Mouse (Mus musculus): ENCODE measurements at regions not wholly inside any gene's neighbourhood (a gene's known extent, or its start where the extent isn't known, plus 50 kb on each side); places are given as distances from the start of the nearest gene placed in this dataset.

- no peak for DNase-seq
These were observed 53.5 kb upstream of the Kcna5 start for GRCm38 (mm10) chr6:126588761-126589160.

GRCm38 (mm10) chr6:126587476-126587875 lies 52.3 kb upstream of the Kcna5 start:
- no peak for DNase-seq

- peak; percentile 80 for DNase-seq
These were observed 50.6 kb upstream of the Kcna5 start for GRCm38 (mm10) chr6:126585813-126586212.

Measured in adrenal gland, postnatal 14 days (tissue).